Mouse (Mus musculus): ENCODE results near the gene Gp1bb.

Gp1bb gene

DNA sequence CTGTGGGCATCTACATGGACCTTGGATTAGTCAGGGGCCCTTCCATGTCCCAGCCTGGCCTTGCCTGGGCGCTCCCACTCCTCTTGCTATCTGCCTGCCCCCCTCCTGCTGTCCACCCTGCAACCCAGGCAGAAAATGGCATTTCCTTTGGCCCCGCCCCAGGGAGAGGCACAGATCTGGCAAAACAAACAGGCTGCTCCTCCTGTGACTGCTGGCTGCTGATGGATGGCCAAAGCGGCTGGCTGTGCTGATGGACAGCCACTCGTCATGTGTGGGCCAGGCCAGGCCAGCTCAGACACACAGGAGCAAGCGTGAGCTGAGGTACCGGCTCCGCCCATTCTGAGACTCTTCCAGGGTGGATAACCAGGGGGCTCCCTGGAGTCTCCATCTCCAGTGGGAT, 20.8 kb downstream of the Gp1bb start:
- no peak for DNase-seq (ENCODE audit: low read depth, low spot score)

DNA sequence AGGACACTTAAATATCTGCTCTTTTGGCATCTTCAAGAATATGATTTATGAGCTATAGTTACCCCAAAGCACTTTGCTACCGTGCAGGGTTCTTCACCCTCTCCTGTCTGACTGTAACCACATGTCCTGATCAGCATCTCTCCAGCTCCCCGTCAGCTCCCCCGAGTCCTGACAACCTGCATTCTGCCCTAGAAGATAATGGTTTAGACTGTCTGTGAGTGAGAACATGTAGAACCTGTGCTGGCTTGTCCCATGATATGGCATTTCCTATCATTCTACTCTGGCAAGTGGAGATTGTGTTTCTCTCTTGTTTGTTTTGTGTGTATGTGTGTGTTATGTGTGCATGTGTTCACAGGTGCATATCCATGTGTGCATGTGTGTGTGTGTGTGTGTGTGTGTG, 24.2 kb downstream of the Gp1bb start:
- no peak for DNase-seq (ENCODE audit: low read depth, low spot score)

DNA sequence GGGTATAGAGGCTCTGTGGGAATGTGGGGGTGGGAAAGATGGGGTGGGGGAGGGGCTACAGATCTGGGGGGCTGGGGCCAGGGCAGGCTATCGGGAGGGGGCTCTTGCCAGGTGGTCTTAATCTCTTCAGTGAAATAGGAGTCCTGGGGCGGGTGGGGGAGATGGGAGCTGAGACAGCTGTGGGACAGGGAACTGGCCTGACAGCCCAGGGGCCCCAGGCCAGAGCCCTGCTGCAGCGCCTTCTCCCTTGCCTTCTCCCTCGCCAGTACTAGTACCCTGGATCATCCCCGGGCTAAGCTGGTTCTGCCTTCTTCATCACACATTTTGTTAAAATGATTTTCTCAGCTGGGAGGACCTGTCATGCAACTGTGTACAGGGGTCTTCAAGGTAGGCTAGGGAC, 25.9 kb downstream of the Gp1bb start:
- no peak for DNase-seq (ENCODE audit: low read depth, low spot score)

DNA sequence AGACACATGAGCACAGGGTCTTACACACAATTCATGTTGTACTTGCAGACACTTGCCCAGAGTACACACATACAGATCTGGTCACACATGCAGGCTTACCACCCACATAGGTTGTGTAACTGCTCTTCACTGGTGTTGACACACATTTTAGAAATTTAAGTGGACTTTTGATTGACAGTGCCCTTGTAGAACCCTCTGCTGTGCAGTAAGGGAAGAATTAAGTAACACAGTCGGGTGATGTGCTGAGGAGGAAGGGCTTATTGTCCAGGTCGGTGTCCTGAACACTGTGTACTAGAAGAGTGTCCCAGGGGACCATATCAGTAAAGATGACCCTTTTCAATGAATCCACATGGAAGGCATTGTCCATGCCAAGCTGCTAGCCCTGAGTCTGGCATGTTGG, 28.3 kb downstream of the Gp1bb start:
- no peak for DNase-seq (ENCODE audit: low read depth, low spot score)

DNA sequence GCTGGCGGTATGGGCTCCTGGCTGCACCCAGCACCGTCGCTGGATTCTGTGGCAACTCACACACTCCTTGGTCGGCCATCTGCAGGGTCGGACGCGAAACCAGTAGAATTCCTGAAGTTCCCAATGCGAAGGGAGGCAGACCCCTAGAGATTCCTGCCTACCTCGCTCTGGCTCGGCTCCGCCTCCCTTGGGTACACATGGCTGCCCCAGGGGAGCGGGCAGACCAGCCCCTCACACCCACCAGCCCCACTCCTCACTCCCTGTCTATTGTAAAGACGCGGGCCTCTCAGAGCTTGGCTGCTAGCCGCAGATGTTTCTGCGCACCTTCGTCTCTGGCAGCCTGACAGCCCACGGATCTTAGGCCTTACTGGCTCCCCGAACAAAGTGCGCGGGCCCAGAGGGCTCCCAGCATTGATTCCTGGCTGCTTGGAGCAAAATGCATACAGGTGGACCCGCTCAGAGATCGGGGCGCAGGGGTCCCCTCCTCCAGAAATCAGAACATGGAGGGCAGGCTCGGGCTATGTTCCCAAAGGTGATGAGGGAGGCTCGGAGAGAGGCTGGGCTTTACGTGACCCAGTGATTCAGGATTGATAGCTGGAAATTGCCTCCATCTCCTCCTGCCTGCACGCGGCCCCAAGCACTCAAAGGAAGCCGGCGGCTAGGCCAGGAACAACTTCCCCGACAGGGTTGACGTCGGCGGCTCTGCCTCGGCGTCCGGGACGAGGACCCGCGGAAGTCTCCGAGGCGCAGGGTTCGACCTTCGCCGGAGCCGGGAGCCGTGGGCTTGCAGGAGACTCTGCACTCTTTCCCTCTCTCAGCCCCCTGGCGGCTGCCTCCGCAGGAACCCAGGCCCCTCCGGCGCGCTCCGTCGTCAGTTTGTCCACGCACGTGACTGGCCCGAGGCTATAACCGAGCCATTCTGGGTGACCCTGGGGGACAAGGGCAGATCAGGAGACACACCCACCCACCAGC, 30.9 kb downstream of the Gp1bb start:
- no peak for DNase-seq (ENCODE audit: low read depth, low spot score)

DNA sequence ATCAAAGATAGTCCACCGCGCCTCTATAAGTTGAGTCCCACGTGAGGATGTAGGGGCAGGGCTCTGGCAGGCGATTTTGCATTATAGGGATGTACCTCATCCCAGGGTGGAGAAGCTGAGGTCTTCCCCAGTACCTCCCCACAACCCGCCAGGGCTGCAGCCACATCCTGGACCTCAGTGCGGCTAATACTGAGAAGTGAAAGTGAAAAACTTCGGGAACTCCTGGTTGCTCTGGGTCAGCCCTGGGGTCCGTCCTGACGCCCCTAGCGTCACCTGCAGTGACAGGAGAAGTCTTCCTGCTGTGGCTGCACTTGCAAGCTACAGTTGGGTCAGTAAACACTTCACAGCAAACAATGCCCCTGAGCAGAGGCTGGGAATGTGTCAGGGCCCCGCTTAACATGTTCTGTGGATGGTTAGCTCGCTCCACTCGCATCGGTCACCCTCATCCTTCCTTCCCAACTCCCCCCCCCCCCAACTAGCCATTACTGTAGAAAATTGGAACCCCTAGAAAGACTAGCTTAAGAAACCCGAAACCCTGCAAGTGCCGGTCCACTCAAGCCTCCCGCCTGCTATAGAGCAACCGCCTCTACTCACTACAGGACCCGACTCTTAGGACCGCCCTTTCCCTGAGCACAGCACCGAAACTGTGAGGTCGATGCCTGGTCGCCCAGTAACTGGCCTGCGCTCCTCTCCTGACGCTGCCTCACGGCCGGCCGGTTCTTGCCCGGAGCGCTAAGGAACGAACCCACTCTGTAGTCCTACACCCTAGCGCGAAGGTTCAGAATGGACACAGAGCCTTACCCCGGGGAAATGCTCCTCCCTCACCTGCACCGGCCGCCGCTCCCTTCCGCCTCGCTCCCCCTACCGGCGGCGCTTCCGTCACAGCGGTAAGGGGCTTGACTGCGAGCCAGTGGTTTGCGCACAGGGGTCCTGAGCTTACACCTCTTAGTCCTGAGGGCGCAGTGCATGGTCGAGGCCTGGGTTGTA, 32.1 kb downstream of the Gp1bb start, which contains the start of gene Tbx1:
TSS of gene Tbx1 (minus strand) at position 868 of the 987 bp plus-strand sequence.
- DNase-seq (ENCODE audit: low read depth, low spot score), result no peak

DNA sequence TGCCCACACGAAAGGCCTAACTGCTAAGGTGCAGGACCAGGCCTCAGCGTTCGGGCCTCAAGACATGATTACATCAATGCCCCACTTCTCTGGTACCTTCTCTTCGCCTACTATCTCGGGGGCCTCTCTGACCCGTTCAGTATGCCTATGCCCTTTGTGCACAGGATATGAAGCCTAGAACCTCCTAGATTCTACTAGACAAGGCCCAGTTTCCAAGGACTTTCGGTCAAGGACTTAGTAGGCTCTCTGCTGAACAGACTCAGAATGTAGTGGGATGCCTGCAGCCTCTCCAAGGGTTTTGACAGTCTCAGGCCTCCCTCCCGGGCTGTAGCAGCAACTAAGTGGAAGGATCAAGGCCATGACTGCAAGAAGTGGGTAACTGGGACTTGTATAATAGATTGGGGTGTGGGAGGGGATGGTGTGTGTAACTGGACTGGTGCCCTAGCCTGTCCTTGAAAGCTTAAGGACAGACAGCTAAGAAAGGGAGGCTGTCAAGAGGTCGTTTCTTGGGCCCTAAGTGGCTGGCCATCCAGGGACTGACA, 33.1 kb downstream of the Gp1bb start:
- no peak for DNase-seq (ENCODE audit: low read depth, low spot score)

DNA sequence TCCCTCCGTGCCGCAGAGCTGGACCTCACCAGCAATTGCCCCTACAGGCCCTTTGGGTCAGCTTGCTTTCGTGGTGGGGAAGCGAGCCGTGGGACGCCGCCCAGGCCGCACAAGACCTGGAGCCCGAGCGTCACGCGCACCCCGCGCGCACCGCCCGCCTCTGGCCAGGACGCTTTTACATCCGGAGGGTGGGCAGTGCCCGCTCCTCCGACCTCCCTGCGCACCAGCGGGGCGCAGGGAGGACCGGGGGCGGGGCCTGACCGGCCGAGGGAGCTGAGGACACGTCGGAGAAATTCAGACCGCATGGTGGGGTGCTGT, 33.5 kb downstream of the Gp1bb start:
- DNase-seq (ENCODE audit: low read depth, low spot score), result no peak

DNA sequence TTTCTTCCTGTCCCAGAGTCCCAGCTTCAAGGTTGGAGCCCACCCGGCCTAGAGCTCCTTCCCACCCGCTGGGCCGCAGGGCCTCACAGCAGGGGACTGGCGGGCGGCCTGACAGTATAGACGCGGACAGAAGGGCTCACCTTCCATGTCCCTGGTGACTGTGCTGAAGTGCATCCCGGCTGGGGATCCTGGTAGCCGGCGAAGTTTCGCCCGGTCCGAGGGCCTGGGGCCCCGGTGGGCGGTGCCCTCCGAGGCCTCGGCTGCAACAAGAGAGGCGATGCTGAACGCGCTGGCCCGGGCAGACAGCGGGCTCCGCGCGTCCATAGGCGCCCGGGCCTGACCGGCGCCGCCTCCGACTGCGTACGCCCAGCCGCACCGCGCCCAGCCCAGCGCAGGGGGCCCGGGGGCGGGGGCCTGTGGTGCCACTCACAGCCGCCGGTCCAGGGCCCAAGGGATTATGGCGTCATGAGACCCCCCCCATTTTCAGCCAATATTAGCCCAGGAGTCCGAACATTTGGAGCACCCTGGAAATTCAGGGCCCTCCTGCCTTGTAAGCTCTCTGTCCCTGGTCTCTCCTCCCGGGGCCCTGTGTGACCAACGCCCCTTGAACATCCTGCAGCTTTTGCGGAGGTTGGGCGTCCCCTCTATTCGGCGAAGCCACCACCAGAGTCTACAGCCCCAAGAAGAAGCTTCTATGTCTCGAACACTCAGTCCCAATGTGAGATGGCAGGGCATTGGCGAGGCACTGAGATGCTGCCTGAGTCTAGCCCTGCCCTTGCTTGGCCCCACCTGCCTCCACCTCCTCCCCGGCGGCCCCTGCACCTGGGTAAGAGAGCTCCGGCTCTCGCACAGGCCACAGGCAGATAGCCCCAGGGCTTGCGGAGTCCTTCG, 34.1 kb downstream of the Gp1bb start:
- no peak for DNase-seq (ENCODE audit: low read depth, low spot score)

DNA sequence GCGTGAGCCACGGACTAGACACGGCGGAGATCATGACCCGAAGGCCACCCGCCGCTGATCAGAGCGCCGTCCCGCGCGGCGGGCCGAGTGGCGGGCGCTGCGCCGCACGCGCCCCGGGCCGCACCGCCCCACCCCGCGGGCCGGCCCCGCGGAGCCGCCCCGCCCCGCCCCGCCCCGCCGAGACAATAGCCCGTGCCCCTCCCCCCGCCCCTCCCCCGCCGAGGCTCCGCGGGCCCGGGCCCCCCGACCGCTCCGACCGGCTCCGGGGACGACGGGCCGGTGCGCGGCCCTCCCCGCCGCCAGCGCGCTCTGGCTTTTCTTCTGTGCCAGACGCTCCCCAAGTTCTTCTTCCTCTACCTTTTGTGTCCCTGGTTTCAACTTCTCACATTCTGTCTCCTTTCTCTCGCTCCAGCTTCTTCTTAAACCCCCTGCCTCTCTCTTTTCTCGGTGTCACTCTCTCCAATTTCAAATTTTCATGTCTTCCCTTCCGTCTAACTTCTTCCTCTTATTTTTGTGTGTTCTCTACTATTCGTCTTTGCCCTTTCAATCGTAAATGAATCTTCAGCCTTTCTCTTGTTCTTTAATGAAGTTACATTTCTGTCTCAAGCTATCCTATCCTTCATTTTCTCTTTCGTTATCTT, 35.2 kb downstream of the Gp1bb start:
- DNase-seq (ENCODE audit: low read depth, low spot score), result no peak

DNA sequence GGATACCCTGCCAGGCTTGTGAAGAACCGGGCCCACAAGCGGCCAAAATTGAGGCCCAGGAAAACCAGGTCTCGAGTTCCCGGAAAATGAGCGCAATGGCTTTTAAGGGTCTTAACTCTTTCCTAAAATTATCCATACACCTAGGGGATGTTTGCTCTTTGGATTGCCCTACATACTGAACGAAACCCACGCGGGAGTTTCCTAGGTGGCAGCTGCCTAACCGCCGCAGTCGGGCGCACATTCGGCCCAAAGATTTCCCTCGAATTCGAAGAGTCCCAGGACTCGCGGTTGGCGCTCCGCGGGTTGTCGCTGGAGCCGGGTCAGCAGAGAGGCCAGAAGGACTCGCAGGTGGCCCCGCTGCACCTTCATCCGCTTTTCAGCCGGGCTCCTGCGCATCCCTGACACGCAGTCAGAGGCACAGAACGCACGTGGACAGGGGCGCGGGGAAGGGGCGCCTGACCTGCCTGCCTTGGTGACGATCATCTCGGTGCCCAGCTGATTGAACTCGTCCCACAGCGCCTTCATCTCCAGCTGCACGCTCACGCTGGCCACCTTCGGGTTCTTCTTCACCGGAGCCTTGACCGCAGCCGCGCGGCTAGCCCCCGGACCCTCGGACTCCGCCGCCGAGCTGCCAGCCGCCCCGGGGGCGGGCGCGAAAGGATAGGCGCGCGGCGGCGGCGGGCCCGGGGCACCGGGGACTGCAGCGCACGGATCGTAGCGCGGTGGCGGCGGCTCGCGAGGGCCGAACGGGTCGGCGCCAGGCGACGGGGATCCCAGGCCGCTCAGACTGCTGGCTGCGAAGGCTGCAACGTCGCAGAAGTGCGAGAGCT, 35.9 kb downstream of the Gp1bb start:
- no peak for DNase-seq (ENCODE audit: low read depth, low spot score)

DNA sequence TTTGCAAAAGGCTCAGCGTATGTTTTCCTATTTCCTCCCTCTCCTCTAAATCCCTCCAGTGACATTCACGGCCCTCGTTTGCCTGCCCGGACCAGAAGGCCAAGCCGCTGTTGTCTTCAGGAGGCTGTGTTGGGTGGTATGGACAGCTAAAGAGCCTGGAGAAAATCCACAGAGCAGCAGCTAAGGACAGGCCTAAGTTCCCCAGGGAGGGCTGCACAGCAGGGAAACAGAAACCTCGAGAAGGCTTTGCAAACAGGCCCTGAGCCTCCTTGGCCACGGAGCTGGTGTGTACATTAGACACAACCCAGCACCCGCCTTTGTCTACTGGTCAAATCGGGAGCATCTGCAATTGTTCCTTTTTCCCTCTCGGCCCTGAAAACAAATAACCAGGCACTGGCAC, 36.5 kb downstream of the Gp1bb start:
- DNase-seq (ENCODE audit: low read depth, low spot score), result no peak

DNA sequence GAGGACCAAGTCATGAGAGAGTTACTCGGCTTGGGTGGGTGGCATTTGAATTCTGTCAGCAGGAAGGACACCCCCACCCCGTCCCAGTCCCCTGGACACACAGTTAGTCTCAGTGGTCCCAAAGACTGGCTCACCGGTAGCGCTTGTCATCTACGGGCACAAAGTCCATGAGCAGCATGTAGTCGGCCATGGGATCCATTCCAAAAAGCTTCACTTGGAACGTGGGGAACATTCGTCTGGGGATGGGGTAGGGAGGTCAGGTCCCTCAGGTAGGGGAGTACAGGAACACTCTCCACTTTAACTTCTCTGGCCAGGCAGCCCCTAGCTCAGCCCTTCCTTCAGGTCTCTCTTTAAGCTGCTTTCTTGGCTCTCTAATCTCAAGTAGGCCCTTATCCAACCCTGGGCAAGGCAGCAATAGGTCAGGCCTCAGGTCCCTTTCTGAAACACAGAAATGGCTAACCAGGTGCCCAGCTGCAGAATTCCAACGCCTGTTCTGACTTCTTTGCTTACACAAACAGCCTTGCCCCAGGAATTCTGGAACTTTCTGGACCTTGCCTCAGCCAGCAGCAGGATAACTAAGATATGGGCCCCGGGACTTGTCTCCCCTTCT, 37.2 kb downstream of the Gp1bb start:
- DNase-seq (ENCODE audit: low read depth, low spot score), result no peak

DNA sequence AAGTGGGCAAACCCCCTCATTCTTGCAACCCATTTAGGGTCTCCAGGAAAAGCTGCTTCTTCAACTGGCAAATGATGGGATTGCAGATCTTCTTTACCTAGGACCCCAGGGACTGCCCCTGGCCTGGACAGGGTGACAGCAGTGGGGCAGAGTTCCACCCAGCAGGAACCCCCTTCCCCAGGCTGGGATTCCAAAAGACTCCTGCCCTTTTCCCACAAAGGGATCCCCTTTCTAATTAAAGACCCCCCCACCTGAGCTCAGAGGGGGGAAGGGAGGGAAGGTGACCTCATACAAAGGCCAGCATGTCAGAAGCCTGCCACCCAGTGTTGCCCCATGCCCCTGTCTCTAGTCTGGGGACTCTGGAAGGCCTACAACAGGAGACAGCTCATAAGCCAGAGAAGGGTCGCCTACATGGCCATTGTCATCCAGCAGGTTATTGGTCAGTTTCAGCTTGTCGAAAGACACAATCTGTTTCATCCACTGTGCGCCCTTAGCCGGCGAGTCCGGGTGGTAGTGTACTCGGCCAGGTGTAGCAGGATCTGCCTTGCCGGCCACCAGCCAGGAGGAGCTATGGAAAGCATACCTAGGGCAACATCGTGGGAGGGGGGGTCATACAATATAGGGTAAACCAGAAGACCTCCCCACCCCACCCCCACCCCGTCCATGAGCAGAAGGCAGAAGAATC, 38.4 kb downstream of the Gp1bb start:
- no peak for DNase-seq (ENCODE audit: low read depth, low spot score)

DNA sequence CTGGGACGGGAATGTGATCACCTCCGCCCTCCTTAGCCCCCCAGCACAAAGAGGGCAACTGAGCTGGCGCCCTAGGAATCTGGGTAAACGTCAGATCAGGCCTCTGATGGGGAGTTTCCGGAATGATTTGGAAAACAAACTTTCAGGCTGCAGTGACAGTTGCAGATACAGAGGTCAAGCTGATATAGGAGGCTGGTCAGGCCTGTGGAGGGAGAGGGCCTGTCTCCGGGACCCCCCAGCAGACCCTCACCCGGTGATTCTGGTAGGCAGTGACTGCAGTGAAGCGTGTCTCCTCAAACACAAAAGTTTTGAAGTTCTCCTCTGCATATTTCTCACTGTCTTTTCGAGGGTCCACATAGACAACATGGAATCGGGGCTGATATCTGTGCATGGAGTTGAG, 39.0 kb downstream of the Gp1bb start:
- no peak for DNase-seq (ENCODE audit: low read depth, low spot score)

DNA sequence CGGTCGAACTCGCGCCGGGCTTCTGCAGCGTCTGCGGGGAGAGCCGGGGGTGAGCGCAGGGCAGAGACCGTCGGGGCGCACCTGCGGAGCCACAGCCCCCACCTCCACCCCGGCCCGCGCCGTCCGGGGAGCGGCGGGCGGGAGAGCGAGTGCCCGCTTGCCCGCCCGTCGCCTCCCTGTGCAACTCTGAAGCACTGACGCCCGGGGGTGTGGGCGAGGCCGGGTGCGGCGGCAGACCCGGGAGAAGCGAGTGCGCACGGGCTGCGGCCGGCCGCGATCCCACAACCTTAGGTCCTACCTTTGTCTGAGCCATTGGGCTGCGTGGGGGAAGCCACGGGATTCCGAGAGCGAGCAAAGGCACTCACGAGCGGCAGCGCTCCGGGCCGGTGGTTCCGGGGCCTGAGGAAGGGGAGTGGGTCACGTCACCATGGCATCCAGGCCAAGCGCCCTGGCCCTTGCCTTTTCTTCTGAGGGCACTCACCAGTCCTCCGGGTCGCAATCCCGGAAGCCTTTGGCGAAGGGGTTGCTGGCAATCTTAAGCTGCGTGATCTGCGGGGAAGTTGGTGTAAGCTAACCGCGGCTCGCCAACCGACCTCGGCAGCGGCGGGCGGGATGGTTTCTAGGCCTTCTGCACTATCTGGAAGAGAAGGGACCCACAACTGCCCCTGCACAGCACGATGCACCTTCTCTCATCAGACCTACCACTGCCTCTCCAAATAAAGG, 39.6 kb downstream of the Gp1bb start:
- no peak for DNase-seq (ENCODE audit: low read depth, low spot score)

DNA sequence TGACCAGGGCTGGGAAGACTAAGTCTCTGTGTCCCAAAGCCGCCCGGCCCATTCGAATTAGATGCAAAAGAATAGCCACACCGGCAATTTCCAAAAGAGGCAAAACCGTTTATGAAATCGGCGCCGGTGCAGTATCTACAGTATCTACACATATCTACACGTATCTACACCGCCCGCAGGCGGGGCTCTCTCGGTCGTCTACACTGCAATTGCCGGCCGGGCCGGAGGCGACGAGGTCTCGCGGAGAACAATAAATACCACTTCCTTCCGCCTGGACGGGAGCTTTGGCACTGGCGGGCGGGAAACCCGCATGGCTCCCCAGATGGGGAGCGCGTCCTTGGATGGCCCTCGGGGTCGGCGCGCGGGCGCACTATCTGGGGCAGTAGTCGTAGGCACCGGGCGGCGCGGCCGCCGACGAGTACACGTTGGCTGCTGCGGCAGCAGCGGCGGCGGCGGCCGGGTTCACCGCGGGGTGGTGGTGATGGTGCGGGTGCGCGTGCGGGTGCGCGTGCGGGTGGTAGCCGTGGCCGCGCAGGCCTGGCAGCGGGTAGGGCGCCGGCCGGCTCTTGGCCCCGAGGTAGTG, 40.5 kb downstream of the Gp1bb start:
- no peak for DNase-seq (ENCODE audit: low read depth, low spot score)

Data from telencephalon, adult 2 months (tissue).